Mouse (Mus musculus): ENCODE results near the gene Gm9837.
A peak's percentile ranks its signal among the peaks of the same experiment; 100 is the strongest.

Gene Gm9837

DNA sequence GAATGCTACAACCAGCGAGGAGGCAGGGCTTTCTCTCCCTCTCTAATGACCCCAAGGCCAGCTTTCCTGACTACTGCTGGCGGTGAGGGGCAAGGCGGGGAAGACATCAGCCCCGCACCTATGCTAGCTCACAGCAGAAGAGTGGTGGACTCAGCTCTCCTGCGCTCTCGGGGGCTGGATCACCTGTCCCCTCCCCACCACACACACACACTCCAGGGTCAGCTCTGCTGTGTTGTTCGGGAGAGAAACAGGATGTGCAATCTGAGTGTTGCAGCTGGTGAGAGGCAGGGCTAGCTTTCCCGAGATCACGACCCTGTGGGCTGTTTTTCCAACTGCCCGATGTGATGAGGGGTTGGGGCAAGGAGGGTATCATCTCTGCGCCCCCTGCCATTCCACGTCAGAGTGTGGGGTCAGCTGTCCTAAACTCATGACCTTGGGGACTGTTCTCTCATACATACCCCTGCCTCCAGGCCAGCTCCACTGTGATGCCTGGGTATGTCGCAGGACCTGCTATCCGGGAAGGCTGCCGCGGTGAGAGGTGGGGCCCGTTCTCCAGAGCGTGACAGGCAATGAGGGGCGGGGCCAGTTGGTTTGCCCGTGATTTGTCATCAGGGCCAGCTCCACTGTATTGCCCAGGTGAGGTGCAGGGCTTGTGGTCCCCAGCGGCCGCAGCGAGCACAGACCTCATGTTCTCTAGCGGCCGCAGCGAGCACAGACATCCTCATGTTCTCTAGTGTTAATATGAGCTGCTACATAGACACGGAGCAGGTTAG is 16.7 kb upstream of the Gm9837 start:
- peak; percentile 37 for DNase-seq (ENCODE audit: low read depth, low spot score)

GRCm38 (mm10) chr11:53486351-53486750 is 16.1 kb upstream of the Gm9837 start:
- no peak for DNase-seq (ENCODE audit: low read depth, low spot score)

- peak; percentile 66 for DNase-seq (ENCODE audit: low read depth, low spot score)
Measured at GRCm38 (mm10) chr11:53485719-53486118, 15.4 kb upstream of the Gm9837 start.

DNA sequence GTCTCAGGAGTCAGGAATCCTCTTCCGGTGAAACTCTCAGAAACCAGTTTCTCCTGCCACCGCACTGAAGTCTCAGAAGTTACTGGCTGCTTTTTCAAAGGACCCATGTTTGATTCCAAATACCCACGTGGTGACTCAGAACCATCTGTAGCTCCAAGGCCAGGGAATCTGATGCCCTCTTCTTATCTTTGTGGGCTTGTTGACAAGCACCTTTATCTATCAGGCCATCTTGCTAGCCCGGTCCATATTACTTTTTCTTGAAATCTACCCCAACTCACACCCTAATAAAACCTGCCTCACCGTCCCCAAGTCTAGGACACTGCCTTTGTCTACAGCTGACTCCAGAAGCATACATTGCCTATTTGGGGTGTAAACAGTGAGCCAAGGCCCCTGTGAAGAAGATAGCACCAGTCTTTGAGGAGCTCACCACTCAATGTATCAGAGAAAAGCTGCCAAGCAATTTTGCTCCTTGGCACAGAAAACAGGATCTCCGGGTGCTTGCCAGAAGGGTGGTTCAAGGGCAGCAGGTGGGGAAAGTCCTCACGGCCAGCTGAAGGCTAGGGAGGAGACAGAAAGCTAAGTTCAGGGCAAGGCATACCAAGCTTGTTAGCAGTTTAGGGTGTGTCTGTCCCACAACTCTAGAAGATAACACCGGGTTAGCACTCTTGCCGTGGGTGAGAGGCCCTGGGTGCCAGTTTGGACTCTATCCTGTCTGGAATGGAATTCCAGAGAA is 13.0 kb upstream of the Gm9837 start:
- DNase-seq (ENCODE audit: low read depth, low spot score): no peak

GRCm38 (mm10) chr11:53481088-53481730 is 10.9 kb upstream of the Gm9837 start:
- DNase-seq (ENCODE audit: low read depth, low spot score): no peak

DNA sequence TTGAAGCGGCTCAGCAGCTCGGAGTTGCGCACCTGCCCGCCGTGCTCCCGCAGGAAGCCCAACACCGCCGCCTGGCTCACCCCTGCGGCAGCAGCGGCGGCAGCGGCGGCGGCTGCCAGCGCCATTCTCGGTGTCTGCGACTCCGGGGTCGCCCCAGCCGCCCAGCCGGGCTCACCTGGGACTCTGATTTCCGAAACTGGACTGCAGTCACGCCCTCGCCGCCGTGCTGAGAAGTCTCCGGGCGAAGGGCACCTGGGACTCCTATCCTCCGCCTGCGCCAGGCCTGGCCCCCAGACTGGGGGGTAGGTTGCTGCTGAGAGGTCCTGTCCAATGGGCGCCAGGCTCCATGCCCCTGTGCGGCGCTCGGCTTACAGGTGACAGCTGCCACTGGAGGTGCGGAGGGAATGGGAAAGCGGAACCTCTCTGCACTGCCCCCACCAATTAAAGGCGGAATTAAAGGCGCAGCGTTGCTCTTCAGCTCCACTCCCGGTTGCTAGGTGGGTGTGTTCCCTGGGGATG is 9.6 kb upstream of the Gm9837 start, which contains the start of the genes Gm9945 and Sowaha:
Gene Gm9945, plus strand, starts transcription at position 384 of the 519 bp plus-strand sequence.
Gene Sowaha, minus strand, starts transcription at position 492 of the 519 bp plus-strand sequence.
- DNase-seq (ENCODE audit: low read depth, low spot score): peak; percentile 82

DNA sequence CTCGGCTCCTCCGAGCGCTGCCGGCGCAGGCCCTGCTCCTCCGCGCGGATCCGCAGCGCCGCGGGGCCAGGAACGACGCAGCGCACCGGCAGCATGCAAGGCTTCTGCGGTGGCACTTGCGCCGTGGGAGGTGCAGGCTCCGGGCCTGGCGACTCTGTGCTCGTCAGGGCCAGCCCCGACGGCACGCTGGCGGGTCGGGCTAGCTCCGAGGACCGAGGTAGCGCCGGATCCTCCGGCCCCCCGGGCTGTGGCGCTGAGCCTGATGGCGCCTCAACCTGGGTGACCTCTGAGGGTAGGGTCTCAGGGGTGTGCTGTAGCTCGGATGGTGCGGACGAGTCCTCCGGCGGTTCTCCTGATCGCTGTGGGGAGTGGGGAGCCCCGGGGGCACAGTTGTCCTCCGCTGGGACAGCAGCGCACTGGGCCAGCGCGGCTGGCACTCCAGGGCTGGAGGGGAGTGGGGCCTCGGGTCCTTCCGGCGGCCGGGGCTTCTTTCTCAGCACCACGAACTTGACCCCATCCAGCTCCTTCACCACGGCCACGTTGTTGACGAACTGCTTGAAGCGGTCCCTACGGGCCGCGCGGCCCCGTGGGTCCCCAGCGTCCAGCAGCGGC is 9.0 kb upstream of the Gm9837 start:
- DNase-seq (ENCODE audit: low read depth, low spot score): peak; percentile 51

DNA sequence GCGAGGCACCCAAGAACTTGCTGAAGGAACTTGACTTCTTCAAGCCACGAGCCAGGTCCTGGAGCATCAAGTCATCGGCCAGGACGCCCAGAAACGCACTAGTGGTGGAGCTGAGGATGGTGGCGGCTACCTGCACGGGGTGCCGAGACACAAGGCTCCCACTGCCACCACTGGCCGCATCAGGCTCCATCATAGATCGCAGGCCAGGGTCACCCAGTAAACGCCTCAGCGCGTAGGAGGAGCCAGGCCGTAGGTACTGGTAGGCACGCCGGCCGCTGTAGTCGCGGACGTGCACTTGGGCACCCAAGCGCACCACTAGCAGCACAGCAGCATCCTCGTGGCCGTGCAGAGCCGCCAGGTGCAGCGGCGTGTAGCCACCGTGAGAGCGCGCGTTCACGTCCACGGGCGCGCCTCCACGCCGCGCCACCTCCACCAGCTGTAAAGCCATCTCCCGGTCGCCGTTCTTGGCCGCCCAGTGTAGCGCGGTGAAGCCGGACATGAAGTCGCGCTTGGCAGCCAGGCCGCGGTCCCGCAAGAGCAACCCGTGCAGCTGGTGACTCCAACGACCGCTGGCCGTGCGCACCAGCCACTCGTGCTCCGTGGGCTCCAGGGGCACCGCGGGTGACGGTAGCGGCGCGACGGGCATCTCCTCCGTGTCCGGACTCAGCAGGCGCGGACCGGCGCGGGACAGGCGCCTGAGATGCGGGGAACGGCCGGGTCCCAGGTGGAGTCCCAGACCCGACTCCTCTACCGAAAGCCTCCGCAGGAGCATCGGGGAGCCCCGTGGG is 8.3 kb upstream of the Gm9837 start:
- DNase-seq (ENCODE audit: low read depth, low spot score): peak; percentile 55

DNA sequence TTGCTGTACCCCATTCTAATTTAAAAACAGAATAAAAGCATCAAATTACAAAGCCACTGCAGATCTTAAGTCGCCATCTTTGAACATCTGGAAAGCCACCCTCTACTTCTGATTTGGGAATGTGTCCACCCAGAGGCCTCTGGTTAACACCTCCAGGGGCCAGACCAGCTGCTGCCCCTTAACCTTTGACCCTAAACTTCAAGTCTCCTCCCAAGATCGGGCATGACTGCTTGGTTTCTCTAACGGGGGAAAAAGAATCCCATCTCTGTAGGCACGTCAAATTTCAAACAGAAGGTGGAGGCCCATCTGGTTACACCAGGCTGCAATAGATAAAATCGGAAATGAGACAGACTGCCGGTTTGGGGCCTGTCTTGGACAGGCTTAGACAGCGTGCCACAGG is 7.6 kb upstream of the Gm9837 start:
- DNase-seq (ENCODE audit: low read depth, low spot score): peak; percentile 16

DNA sequence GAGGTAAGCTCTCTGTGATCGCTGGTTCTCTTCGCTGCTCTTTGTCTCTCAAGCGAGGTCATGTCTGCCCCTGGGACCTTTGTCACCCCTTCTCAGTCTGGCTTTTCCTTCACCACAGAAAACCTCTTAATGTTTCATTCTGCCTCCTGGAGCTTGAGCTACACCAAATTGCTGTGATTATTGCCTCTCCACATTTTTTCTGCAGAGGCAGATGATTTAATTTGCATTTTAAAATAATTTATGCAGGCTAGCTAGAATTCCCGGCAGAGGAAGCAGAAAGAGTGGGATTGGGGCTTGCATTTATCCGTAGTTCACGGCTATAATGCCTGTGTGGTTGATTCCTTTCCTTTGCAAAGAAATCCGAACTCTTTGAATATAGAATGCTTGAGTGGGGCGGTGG is 5.3 kb upstream of the Gm9837 start:
- no peak for DNase-seq (ENCODE audit: low read depth, low spot score)

DNA sequence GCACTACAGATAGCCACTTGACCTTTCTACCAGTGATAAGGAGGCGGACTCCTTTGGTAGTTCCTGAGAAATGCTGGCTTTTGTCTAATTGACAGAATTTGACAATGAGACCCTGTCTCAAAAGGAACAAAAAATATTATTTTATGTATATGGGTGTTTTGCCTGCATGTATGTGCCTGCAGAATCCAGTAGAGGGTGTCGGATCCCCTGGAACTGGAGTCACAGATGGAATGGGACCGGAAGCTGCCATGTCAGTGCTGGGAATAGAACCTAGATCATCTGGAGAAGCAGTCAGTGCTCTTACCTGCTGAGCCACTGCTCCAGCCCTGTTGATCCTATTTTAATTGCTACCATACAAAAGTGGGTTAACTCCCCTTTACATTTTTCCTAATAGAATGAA is 2.4 kb upstream of the Gm9837 start:
- no peak for DNase-seq (ENCODE audit: low read depth, low spot score)

GRCm38 (mm10) chr11:53469294-53469967 is 848 bp downstream of the Gm9837 start:
- DNase-seq (ENCODE audit: low read depth, low spot score): no peak

- peak; percentile 91 for DNase-seq (ENCODE audit: low read depth, low spot score)
Measured at GRCm38 (mm10) chr11:53466231-53466971, 3.9 kb downstream of the Gm9837 start.

- DNase-seq (ENCODE audit: low read depth, low spot score): peak; percentile 56
Measured at GRCm38 (mm10) chr11:53463551-53464424, 6.5 kb downstream of the Gm9837 start.

DNA sequence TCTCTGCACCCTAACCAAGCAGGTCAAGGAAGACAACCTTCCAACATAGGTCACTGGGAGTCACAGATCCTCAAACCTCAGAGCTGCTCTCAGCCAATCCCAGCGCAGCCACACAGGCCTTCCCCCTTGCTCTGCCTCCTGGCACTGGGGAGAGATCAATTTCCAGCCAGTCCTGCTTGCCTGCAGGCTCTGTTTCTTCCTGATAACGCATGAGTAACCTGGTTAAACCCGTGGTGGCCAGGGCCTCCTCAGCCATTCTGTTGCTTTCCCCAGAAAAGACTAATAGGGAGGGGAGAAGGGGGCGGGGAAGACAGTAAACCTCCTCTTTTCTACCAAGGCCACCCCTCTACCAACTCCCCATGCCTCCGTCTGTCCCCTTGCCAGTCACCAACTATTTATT is 8.6 kb downstream of the Gm9837 start:
- no peak for DNase-seq (ENCODE audit: low read depth, low spot score)

DNA sequence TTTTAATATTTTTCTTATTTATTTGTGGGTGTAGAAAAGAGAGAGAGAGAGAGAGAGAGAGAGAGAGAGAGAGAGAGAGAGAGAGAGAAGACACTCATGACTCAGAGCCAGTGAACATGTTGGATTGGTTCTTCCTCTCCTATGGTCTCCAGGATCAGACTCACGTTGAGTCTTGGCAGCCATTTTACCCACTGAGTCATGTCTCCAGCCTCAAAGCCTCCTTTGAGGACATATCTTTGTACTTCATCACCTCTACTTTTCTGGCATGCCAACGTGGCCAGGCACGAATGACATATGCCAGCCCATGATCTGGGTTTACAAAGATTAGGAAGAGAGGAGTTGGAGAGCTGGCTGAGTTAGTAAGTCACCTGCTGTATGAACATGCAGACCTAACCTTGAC is 10.1 kb downstream of the Gm9837 start:
- no peak for DNase-seq (ENCODE audit: low read depth, low spot score)

GRCm38 (mm10) chr11:53458996-53459395 is 11.3 kb downstream of the Gm9837 start:
- peak; percentile 78 for DNase-seq (ENCODE audit: low read depth, low spot score)

- DNase-seq (ENCODE audit: low read depth, low spot score): peak; percentile 24
Measured at GRCm38 (mm10) chr11:53457372-53457954, 12.8 kb downstream of the Gm9837 start.

All from R1 (cell line).